Mouse (Mus musculus) CH12.LX (cell line): ENCODE results near the gene Arhgap35.
"Not testable (repeated sequence)": the region's sequence is repeated elsewhere in the genome, so short reads cannot be mapped to it uniquely, and the experiment has no call there.

ENCODE experiments used
- CTCF ChIP-seq, 2 experiments: IDR thresholded peaks in 1 of 2; conservative IDR thresholded peaks in 1 of 2; 2 replicates each; pipeline ENCODE4 v1.5.1; 2011 to 2012; ENCODE audit warnings: low read depth in 2 of 2, low read length in 2 of 2, improper control_type of control experiment in 1 of 2, inconsistent platforms in 1 of 2, mild to moderate bottlenecking in 1 of 2, moderate library complexity in 1 of 2
- EP300 ChIP-seq: IDR thresholded peaks from 2 replicates; pipeline ENCODE4 v1.6.1; 2011; ENCODE audit warnings: low read length, improper control_type of control experiment
- MAZ ChIP-seq: IDR thresholded peaks from 2 replicates; pipeline ENCODE4 v1.6.1; 2012; ENCODE audit warnings: low read depth, mild to moderate bottlenecking, inconsistent platforms, low read length, improper control_type of control experiment, moderate library complexity
- SIN3A ChIP-seq: IDR thresholded peaks from 2 replicates; pipeline ENCODE4 v1.6.1; 2012; ENCODE audit warnings: low read length, improper control_type of control experiment, inconsistent platforms
- SMC3 ChIP-seq: IDR thresholded peaks from 2 replicates; pipeline ENCODE4 v1.6.1; 2011; ENCODE audit warnings: low read depth, low read length, improper control_type of control experiment
- ZC3H11A ChIP-seq: IDR thresholded peaks from 2 replicates; pipeline ENCODE4 v1.6.1; 2012; ENCODE audit warnings: low read depth, mild to moderate bottlenecking, inconsistent platforms, low read length, improper control_type of control experiment
- ZMIZ1 ChIP-seq: IDR thresholded peaks from 2 replicates; pipeline ENCODE4 v1.6.1; 2012; ENCODE audit warnings: low read depth, mild to moderate bottlenecking, inconsistent platforms, low read length, improper control_type of control experiment

DNA sequence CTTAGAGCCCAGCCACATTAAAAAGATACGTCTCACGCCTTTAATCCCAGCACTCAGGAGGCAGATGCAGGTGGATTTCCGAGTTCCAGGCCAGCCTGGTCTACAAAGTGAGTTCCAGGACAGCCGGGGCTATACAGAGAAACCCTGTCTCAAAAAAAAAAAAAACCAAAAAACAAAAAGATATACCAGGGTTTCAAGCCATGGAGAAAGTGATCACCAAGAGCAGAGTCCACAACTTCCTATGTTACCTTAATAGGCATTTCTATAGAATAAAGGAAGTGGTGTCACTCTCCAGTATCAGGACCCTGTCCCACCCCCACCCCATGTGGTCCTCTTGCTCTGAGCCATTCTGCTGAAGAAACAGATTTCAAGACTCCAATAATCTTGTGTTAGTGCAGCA lies 8.0 kb downstream of the Arhgap35 start:
- not testable (repeated sequence) for TF ChIP-seq SMC3; SIN3A; EP300; CTCF (conservative IDR thresholded peaks at IDR 0.05 in 1 of 2, IDR thresholded peaks at IDR 0.05 in 1 of 2; ENCODE audit: low read depth in 2 of 2, low read length in 2 of 2); ZC3H11A; MAZ; ZMIZ1
